Mouse (Mus musculus) G1E (cell line): ENCODE measurements around the gene Mtrex.

Experiments
- CTCF ChIP-seq: IDR thresholded peaks from 2 replicates; pipeline ENCODE4 v1.5.1; 2012; ENCODE audit warnings: low read depth, low read length, inconsistent platforms, mixed read lengths
- GATA1 ChIP-seq: IDR thresholded peaks from 2 replicates; pipeline ENCODE4 v1.6.1; 2012; ENCODE audit warnings: borderline replicate concordance, low read length, inconsistent platforms, mixed read lengths
- GATA2 ChIP-seq: IDR thresholded peaks from 2 replicates; pipeline ENCODE4 v1.6.1; 2012; ENCODE audit warnings: low read depth, low read length, inconsistent platforms, borderline replicate concordance
- POLR2AphosphoS5 ChIP-seq: IDR thresholded peaks from 2 replicates; pipeline ENCODE4 v1.6.1; 2012; ENCODE audit warnings: low read depth, low read length, inconsistent platforms; ENCODE audit not compliant: insufficient replicate concordance
- TAL1 ChIP-seq: conservative IDR thresholded peaks from 2 replicates; pipeline ENCODE4 v1.6.1; 2012; ENCODE audit warnings: low read depth, low read length, inconsistent platforms, mixed read lengths

GRCm38 (mm10) chr13:112859574-112860134 is 67.5 kb downstream of the Mtrex start:
- no peak for TF ChIP-seq CTCF
- TF ChIP-seq GATA1 = no peak
- no peak for TF ChIP-seq POLR2AphosphoS5
- no peak for TF ChIP-seq TAL1
- no peak for TF ChIP-seq GATA2
